Mouse (Mus musculus) cortical plate, adult 2 months (tissue): ENCODE results near the gene Ror1.

Experiments
- CTCF ChIP-seq: fragments of 200-500 bp; IDR thresholded peaks from 2 replicates; pipeline ENCODE4 v1.5.1; 2011; ENCODE audit warnings: mild to moderate bottlenecking, control low read depth, low read length; ENCODE audit not compliant: insufficient read depth; ENCODE audit errors: extremely low read depth
- POLR2A ChIP-seq: fragments of 200-500 bp; IDR thresholded peaks from 2 replicates; pipeline ENCODE4 v1.6.1; 2011; ENCODE audit warnings: mild to moderate bottlenecking, low read length, control low read depth; ENCODE audit not compliant: insufficient read depth; ENCODE audit errors: extremely low read depth

DNA sequence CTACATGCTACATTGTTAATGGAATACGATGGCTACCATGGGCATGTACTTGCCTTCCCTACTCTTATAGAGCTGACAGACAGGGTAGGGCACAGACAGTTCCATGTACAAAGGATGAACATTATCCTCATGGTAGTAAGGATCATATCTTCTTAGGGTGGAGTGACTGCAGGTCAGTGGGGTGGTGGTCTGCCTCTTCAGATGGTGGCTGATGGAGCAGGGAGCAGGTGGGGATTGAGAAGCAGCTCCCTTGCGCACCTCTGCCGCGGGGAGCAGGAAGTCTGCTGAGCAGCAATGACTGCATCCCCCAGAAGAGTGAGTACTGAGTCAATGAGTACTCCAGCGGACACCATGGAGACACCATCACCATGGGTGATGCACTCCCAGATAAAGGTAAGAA, 37.0 kb upstream of the Ror1 start:
- TF ChIP-seq POLR2A (no peak), CTCF (no peak)
